Mouse (Mus musculus) embryonic facial prominence, embryonic 15.5 days (tissue): ENCODE results near the gene Sh3gl2. TPM values are rescaled to one million over a fixed set of nuclear protein-coding genes. Genes with fewer than 3 reads are reported as not detected.

Experiments used
- ATAC-seq: fragments of 200-750 bp; cut with Nextera tagmentation; 2 replicates; pipeline ENCODE4 v1.8.0; 2017; ENCODE audit warnings: low read depth, moderate TSS enrichment; ENCODE audit not compliant: insufficient number of reproducible peaks, low FRiP score, low TSS enrichment
- H3K27ac ChIP-seq: fragments of 300-500 bp; sonication (generic); replicated peaks from 2 replicates; pipeline ENCODE4 v1.5.1; 2015; ENCODE audit warnings: mild to moderate bottlenecking, inconsistent platforms
- H3K27me3 ChIP-seq: fragments of 300-500 bp; sonication (generic); 2 replicates; pipeline ENCODE4 v1.6.1; 2015; ENCODE audit warnings: inconsistent platforms
- H3K36me3 ChIP-seq: fragments of 300-500 bp; sonication (generic); 2 replicates; pipeline ENCODE4 v1.6.1; 2015; ENCODE audit warnings: mild to moderate bottlenecking, inconsistent platforms
- H3K4me1 ChIP-seq: fragments of 300-500 bp; sonication (generic); 2 replicates; pipeline ENCODE4 v1.6.1; 2015; ENCODE audit warnings: inconsistent platforms
- H3K4me2 ChIP-seq: fragments of 300-500 bp; sonication (generic); replicated peaks from 2 replicates; pipeline ENCODE4 v1.6.1; 2015; ENCODE audit warnings: mild to moderate bottlenecking, inconsistent platforms
- H3K4me3 ChIP-seq: fragments of 300-500 bp; sonication (generic); replicated peaks from 2 replicates; pipeline ENCODE4 v1.5.1; 2015; ENCODE audit warnings: mild to moderate bottlenecking, inconsistent platforms
- H3K9ac ChIP-seq: fragments of 300-500 bp; sonication (generic); 2 replicates; pipeline ENCODE4 v1.6.1; 2015; ENCODE audit warnings: inconsistent platforms
- H3K9me3 ChIP-seq: fragments of 300-500 bp; sonication (generic); replicated peaks from 2 replicates; pipeline ENCODE4 v1.6.1; 2016; ENCODE audit warnings: inconsistent platforms
- WGBS: fragments of 180-500 bp; shearing (Covaris S2); methylation state at CpG from one replicate; pipeline ENCODE4 v1.1.7; 2015; 5-methylcytosine and 5-hydroxymethylcytosine counted together
- polyA plus RNA-seq: library from polyadenylated mRNA; unstranded; fragments of >200 nt; fragmentation: Nextera tagmentation; extraction: Ambion mirVana; gene quantifications from 2 replicates; pipeline ENCODE4 v1.2.1, GENCODE M21; 2015

The Sh3gl2 gene
- polyA plus RNA-seq, 1 experiment from 2014 or later = 10.6 TPM

- H3K4me1 ChIP-seq = peaks cover 11% of the 10 kb centered on the region
- peak overlapping the region; percentile 97 for H3K4me2 ChIP-seq
- H3K9me3 ChIP-seq = no peaks in the 10 kb centered on the region
- peaks cover 47% of the 10 kb centered on the region for H3K27me3 ChIP-seq
- peak overlapping the region; percentile 69 for H3K4me3 ChIP-seq
- H3K36me3 ChIP-seq = no peaks in the 10 kb centered on the region
- under 1% methylated on average over 43 of the region's 43 CpGs for WGBS
- no peak overlapping the region for H3K27ac ChIP-seq
- peak overlapping the region; percentile 39; the same call in 1 of the 2 replicates for H3K9ac ChIP-seq
- peak; percentile 64 for ATAC-seq
Observed at GRCm38 (mm10) chr4:85205636-85206211, 798 bp downstream of the Sh3gl2 start.

- H3K9ac ChIP-seq = no peak overlapping the region
- H3K27me3 ChIP-seq = peaks cover 47% of the 10 kb centered on the region
- peaks cover 11% of the 10 kb centered on the region for H3K4me1 ChIP-seq
- no peak overlapping the region for H3K4me3 ChIP-seq
- ATAC-seq = no peak
- H3K9me3 ChIP-seq = no peaks in the 10 kb centered on the region
- H3K4me2 ChIP-seq = no peak overlapping the region
- H3K27ac ChIP-seq = no peak overlapping the region
- 35% methylated on average over 3 of the region's 3 CpGs for WGBS
- no peaks in the 10 kb centered on the region for H3K36me3 ChIP-seq
Observed at GRCm38 (mm10) chr4:85206675-85207400, 1.9 kb downstream of the Sh3gl2 start.

- 88% methylated on average over 9 of the region's 9 CpGs for WGBS
- H3K27ac ChIP-seq = no peak overlapping the region
- no peaks in the 10 kb centered on the region for H3K9me3 ChIP-seq
- peaks cover 41% of the 10 kb centered on the region for H3K27me3 ChIP-seq
- H3K4me2 ChIP-seq = no peak overlapping the region
- H3K4me1 ChIP-seq = peaks cover 11% of the 10 kb centered on the region
- no peak overlapping the region for H3K4me3 ChIP-seq
- ATAC-seq = no peak
- no peak overlapping the region for H3K9ac ChIP-seq
- no peaks in the 10 kb centered on the region for H3K36me3 ChIP-seq
Observed at GRCm38 (mm10) chr4:85207515-85207914, 2.6 kb downstream of the Sh3gl2 start.

GRCm38 (mm10) chr4:85208531-85208930 lies 3.6 kb downstream of the Sh3gl2 start:
- peaks cover 31% of the 10 kb centered on the region for H3K27me3 ChIP-seq
- H3K36me3 ChIP-seq = no peaks in the 10 kb centered on the region
- WGBS = 75% methylated on average over 1 of the region's 1 CpGs

GRCm38 (mm10) chr4:85210953-85211352 lies 6.0 kb downstream of the Sh3gl2 start:
- H3K9me3 ChIP-seq = no peaks in the 10 kb centered on the region
- no peak overlapping the region for H3K27ac ChIP-seq
- H3K4me3 ChIP-seq = no peak overlapping the region
- H3K27me3 ChIP-seq = peaks cover 10% of the 10 kb centered on the region; the same call in 1 of the 2 replicates
- ATAC-seq = no peak
- H3K4me1 ChIP-seq = peaks cover 1% of the 10 kb centered on the region; the same call in 1 of the 2 replicates
- H3K9ac ChIP-seq = no peak overlapping the region
- no peak overlapping the region for H3K4me2 ChIP-seq
- H3K36me3 ChIP-seq = no peaks in the 10 kb centered on the region
- 72% methylated on average over 3 of the region's 3 CpGs for WGBS

More at GRCm38 (mm10) chr4:85208531-85208930, 3.6 kb downstream of the Sh3gl2 start:
- H3K4me2 ChIP-seq = no peak overlapping the region
- H3K4me1 ChIP-seq = peaks cover 11% of the 10 kb centered on the region
- H3K4me3 ChIP-seq = no peak overlapping the region
- no peak overlapping the region for H3K27ac ChIP-seq
- no peak overlapping the region for H3K9ac ChIP-seq
- H3K9me3 ChIP-seq = no peaks in the 10 kb centered on the region
- no peak for ATAC-seq

- no peak for ATAC-seq
- Histone ChIP-seq H3K4me2 (no peak overlapping the region), H3K4me1 (no peaks in the 10 kb centered on the region), H3K4me3 (no peak overlapping the region), H3K36me3 (no peaks in the 10 kb centered on the region), H3K27me3 (no peaks in the 10 kb centered on the region), H3K9me3 (no peaks in the 10 kb centered on the region), H3K27ac (no peak overlapping the region), H3K9ac (no peak overlapping the region)
- 72% methylated on average over 4 of the region's 4 CpGs for WGBS
Observed at GRCm38 (mm10) chr4:85217003-85217402, 12.1 kb downstream of the Sh3gl2 start.

GRCm38 (mm10) chr4:85222716-85223115 lies 17.8 kb downstream of the Sh3gl2 start:
- no peak overlapping the region for H3K4me2 ChIP-seq
- H3K4me3 ChIP-seq = no peak overlapping the region
- no peak for ATAC-seq
- H3K27ac ChIP-seq = no peak overlapping the region
- H3K9ac ChIP-seq = no peak overlapping the region
- H3K36me3 ChIP-seq = no peaks in the 10 kb centered on the region
- H3K4me1 ChIP-seq = no peaks in the 10 kb centered on the region
- WGBS = 66% methylated on average over 5 of the region's 5 CpGs
- no peaks in the 10 kb centered on the region for H3K27me3 ChIP-seq
- H3K9me3 ChIP-seq = no peaks in the 10 kb centered on the region

GRCm38 (mm10) chr4:85226731-85227130 lies 21.8 kb downstream of the Sh3gl2 start:
- Histone ChIP-seq H3K27me3 (no peaks in the 10 kb centered on the region), H3K4me3 (no peak overlapping the region), H3K4me2 (no peak overlapping the region), H3K36me3 (no peaks in the 10 kb centered on the region), H3K4me1 (no peaks in the 10 kb centered on the region), H3K9me3 (no peaks in the 10 kb centered on the region), H3K27ac (no peak overlapping the region), H3K9ac (no peak overlapping the region)
- whole genome bisulfite sequencing = 71% methylated on average over 5 of the region's 5 CpGs
- no peak for ATAC-seq

GRCm38 (mm10) chr4:85227664-85228588 lies 23.0 kb downstream of the Sh3gl2 start:
- ATAC-seq = no peak
- Histone ChIP-seq H3K27ac (no peak overlapping the region), H3K27me3 (no peaks in the 10 kb centered on the region), H3K4me2 (no peak overlapping the region), H3K9ac (no peak overlapping the region), H3K4me1 (no peaks in the 10 kb centered on the region), H3K36me3 (no peaks in the 10 kb centered on the region), H3K4me3 (no peak overlapping the region), H3K9me3 (no peaks in the 10 kb centered on the region)
- WGBS = 59% methylated on average over 9 of the region's 9 CpGs

GRCm38 (mm10) chr4:85228589-85228948 lies 23.6 kb downstream of the Sh3gl2 start:
- Histone ChIP-seq H3K27ac (no peak overlapping the region), H3K4me2 (no peak overlapping the region), H3K4me1 (no peaks in the 10 kb centered on the region), H3K9me3 (no peaks in the 10 kb centered on the region), H3K4me3 (no peak overlapping the region), H3K36me3 (no peaks in the 10 kb centered on the region), H3K9ac (no peak overlapping the region), H3K27me3 (no peaks in the 10 kb centered on the region)
- 77% methylated on average over 5 of the region's 5 CpGs for WGBS
- no peak for ATAC-seq
